Mouse (Mus musculus) spleen, adult 12 weeks (tissue): Measurements from ENCODE around the gene Ranbp3.
"Not testable (repeated sequence)": the region's sequence is repeated elsewhere in the genome, so short reads cannot be mapped to it uniquely, and the experiment has no call there.

Experiments
- DNase-seq: peaks from one replicate; pipeline ENCODE4 v3.0.0; 2022; ENCODE audit warnings: low spot score

Gene Ranbp3

GRCm38 (mm10) chr17:56672941-56673646, at the start of gene Ranbp3:
Gene Ranbp3, plus strand, starts transcription at chr17:56673294.
- DNase-seq = peak; percentile 100

GRCm38 (mm10) chr17:56625495-56625894, 47.6 kb upstream of the Ranbp3 start:
- no peak for DNase-seq

GRCm38 (mm10) chr17:56626260-56626659, 46.8 kb upstream of the Ranbp3 start:
- DNase-seq = peak; percentile 14

- DNase-seq = peak; percentile 84
These were observed 46.2 kb upstream of the Ranbp3 start, which contains the start of gene Lonp1 for GRCm38 (mm10) chr17:56626754-56627470. Gene Lonp1, minus strand, starts transcription at chr17:56626887.

GRCm38 (mm10) chr17:56627530-56628277, 45.4 kb upstream of the Ranbp3 start, which contains the start of gene Catsperd:
Gene Catsperd, plus strand, starts transcription at chr17:56628143.
- no peak for DNase-seq

GRCm38 (mm10) chr17:56629800-56630781, 43.0 kb upstream of the Ranbp3 start:
- not testable (repeated sequence) for DNase-seq

GRCm38 (mm10) chr17:56631807-56632206, 41.3 kb upstream of the Ranbp3 start:
- DNase-seq = no peak

GRCm38 (mm10) chr17:56634023-56634422, 39.1 kb upstream of the Ranbp3 start:
- DNase-seq = no peak

- DNase-seq = no peak
These were observed 29.9 kb upstream of the Ranbp3 start for GRCm38 (mm10) chr17:56643237-56643636.

- no peak for DNase-seq
These were observed 25.5 kb upstream of the Ranbp3 start for GRCm38 (mm10) chr17:56647546-56647945.

- DNase-seq = no peak
These were observed 21.3 kb upstream of the Ranbp3 start for GRCm38 (mm10) chr17:56651801-56652200.

GRCm38 (mm10) chr17:56654771-56655170, 18.3 kb upstream of the Ranbp3 start:
- DNase-seq = no peak

GRCm38 (mm10) chr17:56655311-56655710, 17.8 kb upstream of the Ranbp3 start:
- no peak for DNase-seq

GRCm38 (mm10) chr17:56656171-56656570, 16.9 kb upstream of the Ranbp3 start:
- no peak for DNase-seq

- no peak for DNase-seq
These were observed 9.4 kb upstream of the Ranbp3 start for GRCm38 (mm10) chr17:56663659-56664058.

- DNase-seq = no peak
These were observed 8.8 kb upstream of the Ranbp3 start for GRCm38 (mm10) chr17:56664333-56664732.

GRCm38 (mm10) chr17:56666384-56666783, 6.7 kb upstream of the Ranbp3 start:
- DNase-seq = no peak

GRCm38 (mm10) chr17:56667591-56667990, 5.5 kb upstream of the Ranbp3 start:
- no peak for DNase-seq

- peak; percentile 70 for DNase-seq
These were observed 4.5 kb upstream of the Ranbp3 start for GRCm38 (mm10) chr17:56668384-56669144.

GRCm38 (mm10) chr17:56669766-56670165, 3.3 kb upstream of the Ranbp3 start:
- no peak for DNase-seq
